Mouse (Mus musculus): ENCODE results near the gene Vars. TPM values are rescaled to one million over a fixed set of nuclear protein-coding genes. Genes with fewer than 3 reads are reported as not detected.
"Not testable (repeated sequence)": the region's sequence is repeated elsewhere in the genome, so short reads cannot be mapped to it uniquely, and the experiment has no call there.

The Vars gene
- polyA plus RNA-seq, 1 experiment from 2014 or later: 51.1 TPM

DNA sequence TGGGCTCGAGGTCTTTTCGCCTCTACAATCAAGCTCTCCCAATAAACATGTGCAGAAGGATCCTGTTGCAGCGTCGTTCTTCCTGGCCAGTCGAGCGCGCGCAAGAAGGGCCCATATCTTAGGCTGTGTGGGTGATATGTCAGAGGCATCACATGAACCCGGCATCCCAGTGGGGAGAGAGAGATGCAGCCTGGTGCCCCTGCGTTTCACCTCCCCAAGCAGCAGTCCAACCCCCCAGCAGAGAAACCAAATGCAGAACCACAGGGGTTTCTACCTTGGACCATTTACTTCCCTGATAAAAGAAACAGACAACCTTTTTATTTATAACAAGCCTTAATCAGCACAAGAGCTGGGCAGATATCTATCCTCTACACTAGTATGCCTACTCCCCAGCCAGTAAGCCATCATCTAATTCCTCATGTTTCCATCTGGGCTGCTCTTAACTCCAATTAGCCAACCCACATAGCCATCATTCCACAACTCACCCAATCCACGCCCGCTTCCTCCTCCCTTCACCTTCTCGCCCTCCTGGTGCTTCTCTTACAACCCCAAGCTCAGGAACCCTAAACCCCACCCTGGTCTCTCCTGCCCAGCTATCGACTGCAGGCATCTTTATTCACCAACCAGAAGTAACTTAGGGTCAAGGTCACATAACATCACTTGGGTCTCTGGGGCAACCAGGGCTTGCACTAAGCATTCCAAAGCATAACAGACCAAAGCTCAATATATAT, 4.2 kb upstream of the Vars start:
- DNase-seq: no peak
- no peak overlapping the region for H3K4me3 ChIP-seq (replicated peaks; ENCODE audit: low read depth, low read length)
- no peaks in the 10 kb centered on the region for H3K4me1 ChIP-seq (ENCODE audit: control insufficient read depth, insufficient read depth, low read length)
- no peak overlapping the region for H3K4me2 ChIP-seq (ENCODE audit: low read length)
- H3K9ac ChIP-seq (replicated peaks; ENCODE audit: low read length): no peak overlapping the region
- ATAC-seq (ENCODE audit: low FRiP score, low TSS enrichment): no peak
- no peaks in the 10 kb centered on the region for H3K27me3 ChIP-seq (ENCODE audit: control insufficient read depth, insufficient read depth, low read length)
- H3K36me3 ChIP-seq (ENCODE audit: control insufficient read depth, insufficient read depth, low read length): no peaks in the 10 kb centered on the region
- no peaks in the 10 kb centered on the region for H3K9me3 ChIP-seq (ENCODE audit: control insufficient read depth, low read length)
- H3K27ac ChIP-seq (replicated peaks; ENCODE audit: low read depth, low read length): no peak overlapping the region
- WGBS: 89% methylated on average over 12 of the region's 14 CpGs

DNA sequence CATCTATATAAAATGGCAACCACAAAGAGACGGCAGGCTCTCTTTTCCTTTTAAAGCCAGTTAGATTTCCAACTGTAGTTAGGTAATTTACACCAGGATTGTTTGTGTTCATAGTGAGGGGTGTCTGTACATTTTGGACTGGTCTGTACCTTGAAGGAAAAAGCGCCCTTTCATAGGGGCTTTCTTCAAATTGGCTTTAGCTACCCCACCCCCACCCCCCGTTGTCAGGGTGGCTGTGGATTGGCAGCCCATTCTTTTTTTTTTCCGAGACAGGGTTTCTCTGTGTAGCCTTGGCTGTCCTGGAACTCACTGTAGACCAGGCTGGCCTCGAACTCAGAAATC, 3.7 kb upstream of the Vars start:
- H3K27me3 ChIP-seq (ENCODE audit: control insufficient read depth, insufficient read depth, low read length): no peaks in the 10 kb centered on the region
- H3K9me3 ChIP-seq (ENCODE audit: control insufficient read depth, low read length): no peaks in the 10 kb centered on the region
- H3K36me3 ChIP-seq (ENCODE audit: control insufficient read depth, insufficient read depth, low read length): no peaks in the 10 kb centered on the region
- no peak for ATAC-seq (ENCODE audit: low FRiP score, low TSS enrichment)
- DNase-seq: no peak
- H3K27ac ChIP-seq (replicated peaks; ENCODE audit: low read depth, low read length): no peak overlapping the region
- no peak overlapping the region for H3K4me2 ChIP-seq (ENCODE audit: low read length)
- H3K4me3 ChIP-seq (replicated peaks; ENCODE audit: low read depth, low read length): no peak overlapping the region
- no peak overlapping the region for H3K9ac ChIP-seq (replicated peaks; ENCODE audit: low read length)
- 81% methylated on average over 5 of the region's 5 CpGs for WGBS
- peaks cover 4% of the 10 kb centered on the region for H3K4me1 ChIP-seq (ENCODE audit: control insufficient read depth, insufficient read depth, low read length)

DNA sequence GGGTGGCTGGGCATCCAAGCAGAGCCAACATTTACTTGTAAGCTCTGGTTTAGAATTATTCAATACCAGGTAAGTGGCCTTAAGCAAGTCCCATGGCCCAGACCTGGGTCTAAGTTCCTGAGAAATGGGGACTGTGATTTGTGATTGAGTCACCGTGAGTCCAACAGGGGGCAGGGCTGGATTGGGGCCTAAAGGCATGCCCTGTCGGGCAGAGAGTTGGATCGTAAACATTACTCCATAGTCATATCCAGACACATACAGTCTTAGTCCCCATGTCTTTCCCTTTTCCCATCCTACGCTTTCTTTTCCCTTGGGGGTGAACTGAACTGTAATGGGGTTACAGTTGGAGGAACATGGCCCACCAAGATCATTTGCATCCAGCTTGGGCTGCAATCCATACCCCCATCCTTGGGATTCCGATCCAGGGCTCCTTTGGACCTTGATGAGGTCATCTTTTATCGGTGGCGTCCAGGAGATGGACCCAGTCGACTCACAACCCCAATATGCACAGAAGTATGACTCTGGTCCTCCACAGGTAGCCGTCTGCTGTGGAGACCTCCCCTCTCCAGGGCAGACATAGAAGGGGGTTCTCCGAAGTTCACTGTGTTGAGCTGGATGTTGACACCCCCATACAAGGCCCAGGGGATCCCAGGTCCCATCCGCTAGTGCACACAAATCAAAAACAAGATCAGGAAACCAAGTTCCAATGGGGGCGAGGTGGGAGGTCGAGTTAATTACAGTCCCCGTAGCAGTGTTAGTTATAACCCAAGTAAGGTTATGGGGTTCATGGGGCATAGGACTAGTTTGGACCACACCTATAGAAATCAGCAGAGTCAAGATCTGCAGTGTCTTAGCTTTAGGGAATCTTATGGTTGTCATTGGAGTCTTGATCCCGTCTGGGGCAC, 2.0 kb upstream of the Vars start:
- no peak for ATAC-seq (ENCODE audit: low FRiP score, low TSS enrichment)
- H3K27me3 ChIP-seq (ENCODE audit: control insufficient read depth, insufficient read depth, low read length): no peaks in the 10 kb centered on the region
- no peak overlapping the region for H3K27ac ChIP-seq (replicated peaks; ENCODE audit: low read depth, low read length)
- no peaks in the 10 kb centered on the region for H3K36me3 ChIP-seq (ENCODE audit: control insufficient read depth, insufficient read depth, low read length)
- no peaks in the 10 kb centered on the region for H3K9me3 ChIP-seq (ENCODE audit: control insufficient read depth, low read length)
- no peak for DNase-seq
- H3K4me3 ChIP-seq (replicated peaks; ENCODE audit: low read depth, low read length): no peak overlapping the region
- peaks cover 11% of the 10 kb centered on the region for H3K4me1 ChIP-seq (ENCODE audit: control insufficient read depth, insufficient read depth, low read length)
- WGBS: 93% methylated on average over 15 of the region's 15 CpGs
- H3K4me2 ChIP-seq (ENCODE audit: low read length): no peak overlapping the region
- no peak overlapping the region for H3K9ac ChIP-seq (replicated peaks; ENCODE audit: low read length)

DNA sequence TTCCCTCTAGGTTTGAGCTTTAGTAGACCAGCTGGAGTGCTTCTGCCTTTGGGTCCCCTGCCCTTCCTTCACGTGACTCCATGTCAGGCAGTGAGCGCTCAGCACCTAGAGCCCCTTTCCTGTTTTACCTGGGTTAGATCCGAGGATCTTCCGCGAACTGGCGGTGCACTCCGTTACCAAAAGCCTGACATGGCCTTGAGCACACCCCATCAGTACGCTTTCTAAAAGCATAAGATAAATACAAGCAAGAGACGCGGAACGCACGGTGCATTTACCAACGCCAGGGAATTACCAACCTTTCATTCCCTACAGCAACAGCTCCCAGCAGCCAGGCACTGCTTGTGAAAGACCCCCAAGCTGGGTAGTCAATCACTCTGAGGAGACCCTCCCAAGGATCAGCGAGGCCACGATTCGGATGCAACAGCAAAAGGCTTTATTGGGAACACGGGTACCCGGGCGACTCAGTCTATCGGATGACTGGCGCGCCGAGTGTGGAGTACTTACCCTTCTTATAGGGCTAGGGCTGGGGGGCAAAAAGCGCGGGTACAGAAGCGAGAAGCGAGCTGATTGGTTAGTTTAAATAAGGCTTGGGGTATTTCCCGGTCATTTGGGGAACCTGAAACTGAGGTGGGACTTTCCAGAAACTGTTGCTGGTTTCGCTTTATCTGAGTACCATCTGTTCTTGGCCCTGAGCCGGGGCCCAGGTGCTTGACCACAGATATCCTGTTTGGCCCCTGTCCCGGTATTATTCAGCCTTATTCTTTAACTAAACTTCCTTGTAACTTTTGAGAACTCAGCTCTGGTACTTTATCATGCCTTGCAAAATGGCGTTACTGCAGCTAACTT, 693 bp upstream of the Vars start:
- not testable (repeated sequence) for DNase-seq; ATAC-seq (ENCODE audit: low FRiP score, low TSS enrichment); H3K9me3 ChIP-seq (ENCODE audit: control insufficient read depth, low read length); H3K27me3 ChIP-seq (ENCODE audit: control insufficient read depth, insufficient read depth, low read length)
- Histone ChIP-seq H3K36me3 (ENCODE audit: control insufficient read depth, insufficient read depth, low read length) (peaks cover 12% of the 10 kb centered on the region), H3K4me3 (replicated peaks; ENCODE audit: low read depth, low read length) (peak overlapping the region; percentile 86), H3K9ac (replicated peaks; ENCODE audit: low read length) (peak overlapping the region; percentile 92; the same call in 1 of the 2 replicates), H3K4me2 (ENCODE audit: low read length) (peak overlapping the region; percentile 100), H3K27ac (replicated peaks; ENCODE audit: low read depth, low read length) (peak overlapping the region; percentile 96; the same call in 1 of the 2 replicates), H3K4me1 (ENCODE audit: control insufficient read depth, insufficient read depth, low read length) (peaks cover 11% of the 10 kb centered on the region)
- 26% methylated on average over 29 of the region's 32 CpGs for WGBS

DNA sequence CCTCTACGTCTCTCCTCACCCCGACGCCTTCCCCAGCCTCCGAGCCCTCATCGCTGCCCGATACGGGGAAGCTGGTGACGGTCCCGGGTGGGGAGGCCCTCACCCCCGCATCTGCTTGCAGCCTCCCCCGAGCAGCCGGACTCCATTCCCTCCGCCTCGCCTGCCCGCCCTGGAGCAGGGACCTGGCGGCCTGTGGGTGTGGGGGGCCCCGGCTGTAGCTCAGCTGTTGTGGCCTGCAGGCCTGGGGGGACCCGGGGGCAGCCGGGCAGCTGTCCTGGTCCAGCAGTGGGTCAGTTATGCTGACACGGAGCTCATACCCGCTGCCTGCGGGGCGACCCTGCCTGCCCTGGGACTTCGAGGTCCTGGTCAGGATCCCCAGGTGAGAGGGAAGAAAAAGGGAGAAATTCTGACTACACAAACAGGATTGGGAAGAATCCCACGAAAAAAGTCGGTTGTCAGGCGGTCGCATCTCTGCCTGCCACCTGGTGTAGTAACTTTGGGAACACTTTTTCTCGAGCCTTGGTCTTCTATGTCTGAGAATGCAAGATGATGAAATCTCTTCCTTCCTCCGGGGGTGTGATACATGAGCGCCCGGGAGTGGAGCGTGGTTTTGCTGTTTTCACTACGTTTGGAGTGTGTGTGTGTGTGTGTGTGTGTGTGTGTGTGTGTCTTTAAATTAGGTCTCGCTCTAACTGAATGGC, 815 bp downstream of the Vars start:
- no peaks in the 10 kb centered on the region for H3K9me3 ChIP-seq (ENCODE audit: control insufficient read depth, low read length)
- under 1% methylated on average over 35 of the region's 35 CpGs for WGBS
- H3K9ac ChIP-seq (replicated peaks; ENCODE audit: low read length): peak overlapping the region; percentile 92
- H3K36me3 ChIP-seq (ENCODE audit: control insufficient read depth, insufficient read depth, low read length): peaks cover 23% of the 10 kb centered on the region
- peak overlapping the region; percentile 86 for H3K4me3 ChIP-seq (replicated peaks; ENCODE audit: low read depth, low read length)
- DNase-seq: peak; percentile 29
- peak overlapping the region; percentile 96 for H3K27ac ChIP-seq (replicated peaks; ENCODE audit: low read depth, low read length)
- ATAC-seq (ENCODE audit: low FRiP score, low TSS enrichment): peak; percentile 53
- peaks cover 11% of the 10 kb centered on the region for H3K4me1 ChIP-seq (ENCODE audit: control insufficient read depth, insufficient read depth, low read length)
- peak overlapping the region; percentile 100 for H3K4me2 ChIP-seq (ENCODE audit: low read length)
- no peaks in the 10 kb centered on the region for H3K27me3 ChIP-seq (ENCODE audit: control insufficient read depth, insufficient read depth, low read length)

DNA sequence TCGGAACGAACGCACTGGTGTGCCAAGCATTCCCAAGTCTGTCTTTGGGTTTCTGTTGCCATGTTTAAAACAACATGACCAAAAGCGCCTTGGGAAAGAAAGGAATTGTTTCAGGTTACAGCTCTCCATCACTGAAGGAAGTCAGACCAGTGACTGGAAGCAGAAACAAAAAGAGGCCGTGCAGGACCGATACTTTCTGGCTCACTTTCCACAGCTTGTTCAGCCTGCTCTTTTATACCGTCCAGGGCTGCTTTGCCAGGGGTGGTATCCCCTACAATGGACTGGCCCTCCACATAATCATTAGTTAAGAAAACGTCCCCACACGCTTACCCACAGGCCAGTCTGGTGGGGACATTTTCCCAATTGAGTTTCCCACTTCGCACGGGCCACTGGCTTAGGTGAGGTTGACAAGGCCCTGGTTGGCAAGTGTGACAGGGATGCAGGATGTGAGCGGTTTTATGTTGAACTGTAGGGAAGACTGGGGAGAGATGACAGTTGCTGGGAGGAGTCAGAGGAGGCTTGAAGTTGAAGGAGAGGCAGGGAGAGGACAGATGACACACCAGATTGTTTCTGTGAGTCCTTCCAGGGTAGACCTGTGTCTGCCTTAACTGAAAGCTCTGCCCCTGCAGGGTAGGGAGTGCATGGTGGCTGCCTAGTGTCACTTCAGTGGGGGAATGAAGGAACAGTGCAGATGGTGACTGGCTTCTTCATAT, 1.5 kb downstream of the Vars start:
- ATAC-seq (ENCODE audit: low FRiP score, low TSS enrichment) (no peak), DNase-seq (no peak)
- Histone ChIP-seq H3K4me1 (ENCODE audit: control insufficient read depth, insufficient read depth, low read length) (peaks cover 11% of the 10 kb centered on the region), H3K36me3 (ENCODE audit: control insufficient read depth, insufficient read depth, low read length) (peaks cover 29% of the 10 kb centered on the region), H3K27me3 (ENCODE audit: control insufficient read depth, insufficient read depth, low read length) (no peaks in the 10 kb centered on the region), H3K9ac (replicated peaks; ENCODE audit: low read length) (peak overlapping the region; percentile 92), H3K9me3 (ENCODE audit: control insufficient read depth, low read length) (no peaks in the 10 kb centered on the region), H3K4me3 (replicated peaks; ENCODE audit: low read depth, low read length) (peak overlapping the region; percentile 86), H3K27ac (replicated peaks; ENCODE audit: low read depth, low read length) (no peak overlapping the region), H3K4me2 (ENCODE audit: low read length) (peak overlapping the region; percentile 100)
- 9% methylated on average over 12 of the region's 12 CpGs for WGBS

DNA sequence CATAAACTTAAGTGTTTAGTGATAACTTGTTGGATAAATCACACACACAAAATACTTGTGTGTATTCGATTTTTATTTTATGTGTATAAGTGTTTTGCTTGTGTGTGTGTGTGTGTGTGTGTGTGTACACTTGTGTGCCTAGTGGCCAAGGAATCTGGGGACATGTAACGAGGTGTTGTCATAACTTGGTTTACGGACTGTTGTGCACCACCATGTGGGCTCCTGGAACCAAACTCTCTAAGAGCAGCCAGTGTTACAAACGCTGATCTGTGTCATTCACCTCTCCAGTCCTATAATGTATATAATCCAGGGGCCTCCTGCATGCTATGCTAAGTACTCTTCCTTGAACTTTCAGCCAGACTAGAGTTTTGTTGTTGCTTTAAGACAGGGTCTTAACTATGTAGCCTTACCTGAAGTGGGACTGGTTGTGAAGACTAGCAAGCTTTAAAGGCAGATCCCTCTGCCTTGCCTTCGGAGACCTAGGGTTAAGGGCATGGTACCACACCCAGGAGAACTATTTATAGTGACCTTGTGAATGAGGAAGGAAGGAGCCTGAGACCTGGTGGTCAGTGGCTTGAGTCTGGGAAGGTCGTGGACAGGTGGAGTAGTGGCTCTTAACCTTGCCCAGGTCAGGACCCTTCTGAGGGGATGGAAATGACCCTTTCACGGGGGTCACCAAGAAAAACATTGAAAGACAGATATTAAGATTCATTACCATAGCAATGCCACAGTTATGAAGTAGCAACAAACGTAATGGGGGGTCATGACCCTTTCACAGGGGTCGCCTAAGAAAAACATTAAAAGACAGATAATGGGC, 2.4 kb downstream of the Vars start:
- H3K9ac ChIP-seq (replicated peaks; ENCODE audit: low read length): no peak overlapping the region
- no peaks in the 10 kb centered on the region for H3K27me3 ChIP-seq (ENCODE audit: control insufficient read depth, insufficient read depth, low read length)
- peaks cover 37% of the 10 kb centered on the region for H3K36me3 ChIP-seq (ENCODE audit: control insufficient read depth, insufficient read depth, low read length)
- peak overlapping the region; percentile 100 for H3K4me2 ChIP-seq (ENCODE audit: low read length)
- H3K4me1 ChIP-seq (ENCODE audit: control insufficient read depth, insufficient read depth, low read length): peaks cover 11% of the 10 kb centered on the region
- H3K9me3 ChIP-seq (ENCODE audit: control insufficient read depth, low read length): no peaks in the 10 kb centered on the region
- ATAC-seq (ENCODE audit: low FRiP score, low TSS enrichment): no peak
- no peak overlapping the region for H3K4me3 ChIP-seq (replicated peaks; ENCODE audit: low read depth, low read length)
- WGBS: 82% methylated on average over 9 of the region's 9 CpGs
- DNase-seq: no peak
- H3K27ac ChIP-seq (replicated peaks; ENCODE audit: low read depth, low read length): no peak overlapping the region
